In genomic region chr11:113125832-113126231, GRCm38 (mm10) we compare ENCODE assay signal across 19 mouse cellular contexts.
"Had no signal": no experiment of that assay in that cellular context is flagged by ENCODE, and none has a peak within 500 bp of the region (broad histone marks: within the 10 kb centered on the region; RNA-seq: fewer than 3 reads in every experiment).

No protein-coding gene starts in this region.

- H3K9me3 ChIP-seq: lung, embryonic 15.5 days; midbrain, embryonic 12.5 days; neural tube, embryonic 13.5 days; neural tube, embryonic 15.5 days; stomach, embryonic 15.5 days had no signal

- H3K4me1 ChIP-seq: megakaryocyte, embryonic 14.5 days had no signal

- H3K36me3 ChIP-seq: lung, embryonic 15.5 days; midbrain, embryonic 12.5 days; neural tube, embryonic 13.5 days; neural tube, embryonic 15.5 days; stomach, embryonic 15.5 days had no signal

- H3K27me3 ChIP-seq: lung, embryonic 15.5 days; midbrain, embryonic 12.5 days; neural tube, embryonic 13.5 days; neural tube, embryonic 15.5 days; stomach, embryonic 15.5 days had no signal

- DNase-seq: lung, adult 2 months; lung, postnatal 14 days; lung, postnatal 36 days; midbrain, embryonic 14.5 days; retina, postnatal 1 day; right cerebral cortex, adult 18-20 months; right cerebral cortex, postnatal 25 days; thymus, adult 2 months; thymus, postnatal 25 days; thymus, postnatal 4 days had no signal

- H3K4me3 ChIP-seq: lung, embryonic 15.5 days; megakaryocyte, embryonic 14.5 days; midbrain, embryonic 12.5 days; myocyte; neural tube, embryonic 13.5 days; neural tube, embryonic 15.5 days; stomach, embryonic 15.5 days had no signal

- H3K27ac ChIP-seq: lung, embryonic 15.5 days; macrophage; midbrain, embryonic 12.5 days; neural tube, embryonic 13.5 days; neural tube, embryonic 15.5 days; stomach, embryonic 15.5 days; stomach, postnatal 0 days had no signal
